Mouse (Mus musculus) thymus, postnatal 14 days (tissue): Measurements from ENCODE around the gene Ptprj.

Experiments used
- DNase-seq: peaks from one replicate; pipeline ENCODE4 v3.0.0; 2021

The Ptprj gene

DNA sequence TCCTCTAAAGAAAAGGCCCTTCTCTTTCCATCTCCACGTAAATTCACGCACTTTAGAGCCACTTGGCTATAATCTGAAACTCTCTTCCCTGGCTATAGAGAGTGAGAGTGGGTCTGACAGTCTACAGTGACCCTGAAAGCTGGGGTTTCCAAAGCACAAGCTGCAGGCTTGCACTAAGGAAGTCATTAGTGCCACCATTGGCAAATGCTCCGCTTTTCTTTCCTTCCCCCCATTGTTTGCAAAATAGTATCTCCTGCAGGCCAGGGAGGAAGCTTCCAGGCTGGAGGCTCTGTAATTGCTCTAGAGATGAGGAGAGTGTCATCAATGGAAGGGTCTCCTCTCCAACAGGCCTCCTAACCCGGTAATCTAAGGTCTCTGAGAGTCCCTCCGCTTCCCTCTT is 65.5 kb downstream of the Ptprj start:
- DNase-seq, result no peak

DNA sequence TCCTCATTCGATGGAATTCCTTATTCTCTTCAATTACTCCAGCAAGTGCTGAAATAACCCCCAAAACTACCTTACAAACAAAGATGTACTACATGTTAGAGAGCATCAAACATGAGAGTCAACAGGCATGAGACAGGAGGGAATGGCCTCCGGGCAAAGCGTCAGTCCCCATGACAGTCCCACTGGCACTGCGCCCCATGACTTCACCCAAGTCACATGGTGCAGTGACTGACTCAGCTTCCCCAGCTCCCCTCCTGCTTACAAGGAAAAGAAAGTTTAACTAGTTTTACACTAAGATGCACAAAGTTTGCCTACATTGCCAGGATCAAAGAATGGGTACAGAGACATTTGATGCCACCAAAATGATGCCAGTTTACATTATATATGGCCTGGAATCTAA is 71.2 kb downstream of the Ptprj start:
- DNase-seq, result no peak

DNA sequence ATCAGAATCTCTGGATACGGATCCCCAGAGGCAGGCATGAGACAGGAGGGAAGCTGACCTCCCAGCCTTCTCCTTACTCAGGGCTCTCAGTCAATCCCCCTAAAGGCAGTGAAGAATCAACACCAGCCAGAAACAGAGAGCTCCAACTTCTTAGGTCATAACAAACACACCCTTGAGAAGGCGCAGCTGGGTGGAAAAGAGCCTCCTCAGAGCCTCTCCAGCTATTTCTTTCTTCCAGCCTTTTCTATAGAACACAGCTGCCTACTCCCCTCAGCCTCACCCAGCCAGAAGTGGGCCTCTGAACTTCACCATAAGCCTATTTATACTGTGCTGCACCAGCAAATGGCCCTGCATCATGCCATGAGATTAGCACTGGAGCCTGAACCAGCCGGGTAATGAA is 74.3 kb downstream of the Ptprj start:
- DNase-seq, result no peak

DNA sequence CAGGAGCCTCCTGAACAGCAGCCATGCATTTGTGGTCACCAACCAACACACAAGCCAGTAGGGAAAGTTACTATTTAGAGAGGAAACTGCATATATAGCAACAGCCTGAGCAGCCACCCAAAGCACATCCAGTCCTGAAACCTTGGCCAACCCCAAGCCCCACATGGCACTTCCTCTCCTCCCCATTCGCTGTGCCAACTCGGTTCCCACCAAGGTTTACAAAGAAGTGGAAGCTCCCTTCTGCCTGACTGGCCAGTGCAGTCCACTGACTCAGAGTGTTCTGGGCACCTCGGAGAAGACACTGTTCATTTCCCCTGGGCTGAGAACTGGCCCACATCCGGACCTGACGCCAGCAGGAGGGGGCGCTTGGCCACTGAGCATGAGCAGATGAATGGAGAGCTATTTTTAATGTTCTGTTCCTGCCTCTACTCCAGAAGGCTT is 75.7 kb downstream of the Ptprj start:
- peak; percentile 52 for DNase-seq

DNA sequence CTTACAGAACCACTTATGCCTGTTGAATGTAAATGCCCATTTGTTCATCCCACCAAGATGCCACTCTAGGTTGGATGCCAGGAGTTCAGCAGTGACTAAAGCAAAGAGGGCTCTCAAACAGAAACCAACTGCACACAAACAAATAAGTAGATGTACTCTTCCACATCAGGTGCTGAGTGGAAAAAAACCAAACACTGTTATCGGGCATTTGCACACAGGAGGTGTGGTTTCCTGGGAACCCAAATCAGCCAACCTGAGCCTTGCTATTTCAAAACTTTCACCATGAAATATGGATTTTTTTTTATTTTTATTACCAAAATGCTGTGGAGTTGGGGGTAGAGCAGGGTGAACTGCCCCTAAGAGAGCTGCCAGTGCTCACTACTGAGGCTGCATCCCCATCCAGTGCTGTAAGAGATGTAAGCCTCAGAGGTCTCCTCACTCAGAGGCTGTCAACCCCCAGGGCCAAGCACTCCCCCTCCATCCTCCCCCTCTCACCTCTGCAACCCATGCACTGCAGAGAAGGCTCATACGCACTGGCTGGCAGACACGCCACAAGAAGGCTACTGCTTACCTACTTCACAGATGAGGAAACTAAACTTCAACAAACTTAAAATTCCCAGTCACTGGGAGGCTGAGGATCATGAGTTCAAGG is 77.1 kb downstream of the Ptprj start:
- no peak for DNase-seq

DNA sequence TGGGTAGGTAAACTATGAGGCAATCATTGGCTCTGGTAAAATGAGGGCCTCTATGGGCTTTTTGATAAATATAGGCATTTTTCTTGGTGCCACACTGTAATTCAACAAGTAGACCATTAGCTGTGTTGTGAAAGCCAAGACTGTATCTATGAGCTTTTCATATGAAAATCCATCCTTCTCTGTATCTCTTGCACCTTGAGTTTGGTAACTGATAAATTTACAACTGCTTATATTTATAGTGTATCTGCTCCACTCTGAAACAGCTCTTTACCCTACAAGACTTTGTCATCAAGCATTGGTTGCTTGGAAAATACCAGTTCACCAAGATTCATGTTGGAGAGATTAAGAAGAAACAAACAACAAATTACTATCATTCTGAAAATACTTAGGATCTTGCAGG is 77.7 kb downstream of the Ptprj start:
- DNase-seq, result no peak

DNA sequence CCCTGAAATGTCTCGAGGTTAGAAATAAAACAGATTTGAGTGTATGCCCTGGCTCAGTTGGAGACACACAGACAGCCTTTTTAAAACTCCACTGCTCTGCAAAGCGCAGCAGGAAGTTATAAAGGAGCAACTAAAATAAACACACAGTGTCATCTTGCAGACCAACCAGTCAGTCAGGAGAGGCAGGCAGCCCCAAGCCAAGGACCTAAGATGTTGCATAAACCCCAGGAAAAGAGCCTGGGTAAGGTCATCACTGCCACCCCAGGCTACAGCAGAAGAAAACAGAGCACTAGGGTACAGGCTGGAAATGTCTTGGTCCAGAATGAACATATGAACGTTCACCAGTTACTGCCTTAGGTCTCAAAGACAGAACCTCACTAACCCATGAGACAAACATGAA is 78.7 kb downstream of the Ptprj start:
- DNase-seq, result no peak

DNA sequence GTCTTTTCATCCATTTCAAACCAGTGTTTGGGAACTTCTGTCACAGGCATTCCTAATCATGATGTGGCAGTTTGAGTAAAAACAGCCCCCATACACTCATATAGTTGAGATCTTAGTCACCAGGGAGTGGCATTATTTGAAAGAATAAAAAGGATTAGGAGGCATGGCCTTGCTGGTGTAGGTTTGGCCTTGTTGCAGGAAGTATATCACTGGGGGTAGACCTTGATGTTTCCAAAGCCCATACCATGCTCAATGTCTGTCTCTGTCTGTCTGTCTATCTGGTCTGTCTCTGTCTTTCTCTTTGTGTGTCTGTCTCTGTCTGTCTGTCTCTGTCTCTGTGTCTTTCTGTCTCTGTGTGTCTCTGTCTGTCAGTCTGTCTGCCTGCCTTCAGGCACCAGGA is 79.6 kb downstream of the Ptprj start:
- no peak for DNase-seq

DNA sequence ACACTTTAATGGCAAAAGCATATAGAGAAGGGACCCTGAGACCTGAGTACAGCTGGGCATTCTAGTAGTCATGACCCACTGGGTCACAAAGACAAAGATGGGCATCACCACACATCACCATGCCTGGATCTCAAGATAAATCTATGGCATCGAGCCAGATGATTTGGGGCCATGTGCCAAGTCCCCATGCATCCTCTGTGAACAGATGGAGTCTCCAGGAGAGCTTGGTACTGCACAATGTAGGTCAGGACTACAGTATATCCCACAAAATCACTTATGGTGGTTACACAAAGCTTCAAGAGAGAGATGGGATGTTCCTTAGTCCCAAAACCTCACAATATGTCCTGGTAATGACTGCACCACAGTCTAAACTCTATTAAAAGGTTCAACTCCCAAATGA is 81.4 kb downstream of the Ptprj start:
- DNase-seq, result no peak

DNA sequence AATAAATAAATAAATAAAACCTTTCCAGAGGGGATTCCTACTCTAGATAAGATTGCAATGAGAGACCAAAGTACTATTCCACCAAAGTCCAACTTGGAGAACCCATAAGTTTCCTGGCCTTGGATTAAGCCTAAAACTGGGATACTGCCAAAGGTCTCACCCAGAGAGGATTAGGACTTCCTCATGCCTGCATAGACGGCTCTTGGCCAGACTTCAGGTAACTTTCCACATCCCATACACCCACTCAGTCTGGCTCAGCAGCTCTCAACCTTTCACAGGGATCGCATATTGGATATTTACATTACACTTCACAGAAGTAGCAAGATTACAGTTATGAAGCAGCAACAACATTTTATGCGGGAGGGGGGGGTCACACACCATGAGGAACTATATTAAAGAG is 82.9 kb downstream of the Ptprj start:
- no peak for DNase-seq

DNA sequence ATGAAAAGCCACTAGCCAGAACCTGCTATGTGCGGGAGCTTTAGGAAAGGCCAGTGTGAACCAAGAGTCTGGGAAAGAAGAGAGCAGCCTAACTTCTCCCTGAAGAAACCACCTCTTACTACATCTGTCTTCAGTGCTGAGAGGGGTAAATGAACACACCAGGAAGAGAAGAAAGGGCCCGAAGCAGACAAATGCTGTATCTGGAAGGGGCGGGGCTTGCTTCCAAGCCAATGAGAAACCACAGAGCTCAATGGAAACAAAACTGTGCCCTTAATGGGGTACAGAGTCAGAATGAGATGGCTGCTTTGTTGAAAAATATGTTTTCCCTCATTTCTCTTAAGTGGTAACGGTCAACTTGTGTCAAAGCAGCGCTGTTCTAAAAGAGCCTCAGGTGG is 83.8 kb downstream of the Ptprj start:
- peak; percentile 51 for DNase-seq

DNA sequence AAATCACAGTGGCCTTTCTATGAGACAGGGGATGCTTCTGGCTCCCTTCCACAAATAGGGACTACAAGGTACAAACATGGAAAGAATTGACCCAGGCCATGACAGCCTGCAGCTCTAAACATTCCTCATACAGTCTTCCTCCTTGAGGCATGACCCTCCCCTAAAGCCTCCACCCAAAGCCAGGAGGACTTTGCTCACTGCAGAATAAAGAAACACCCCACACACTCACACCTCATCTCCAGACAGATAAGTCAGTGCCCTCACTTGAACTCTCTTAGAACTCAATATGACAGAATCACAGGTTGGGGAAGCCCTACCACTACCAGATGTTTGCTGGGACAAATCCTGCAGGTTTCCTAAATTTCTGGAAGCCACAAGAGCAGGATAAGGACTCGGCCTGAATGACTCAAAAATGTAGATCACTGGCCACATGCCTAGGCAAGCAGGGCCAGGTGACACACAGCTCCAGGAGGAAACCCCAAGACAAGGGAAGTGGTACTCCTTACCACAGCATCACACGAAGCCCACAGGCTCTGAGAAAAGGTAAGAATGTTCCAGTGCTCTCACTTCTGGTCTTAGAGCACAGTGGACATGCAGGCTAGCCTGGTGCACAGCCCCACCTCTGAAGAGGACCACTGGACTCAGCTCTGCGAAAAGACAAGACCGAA is 84.3 kb downstream of the Ptprj start:
- DNase-seq, result no peak

DNA sequence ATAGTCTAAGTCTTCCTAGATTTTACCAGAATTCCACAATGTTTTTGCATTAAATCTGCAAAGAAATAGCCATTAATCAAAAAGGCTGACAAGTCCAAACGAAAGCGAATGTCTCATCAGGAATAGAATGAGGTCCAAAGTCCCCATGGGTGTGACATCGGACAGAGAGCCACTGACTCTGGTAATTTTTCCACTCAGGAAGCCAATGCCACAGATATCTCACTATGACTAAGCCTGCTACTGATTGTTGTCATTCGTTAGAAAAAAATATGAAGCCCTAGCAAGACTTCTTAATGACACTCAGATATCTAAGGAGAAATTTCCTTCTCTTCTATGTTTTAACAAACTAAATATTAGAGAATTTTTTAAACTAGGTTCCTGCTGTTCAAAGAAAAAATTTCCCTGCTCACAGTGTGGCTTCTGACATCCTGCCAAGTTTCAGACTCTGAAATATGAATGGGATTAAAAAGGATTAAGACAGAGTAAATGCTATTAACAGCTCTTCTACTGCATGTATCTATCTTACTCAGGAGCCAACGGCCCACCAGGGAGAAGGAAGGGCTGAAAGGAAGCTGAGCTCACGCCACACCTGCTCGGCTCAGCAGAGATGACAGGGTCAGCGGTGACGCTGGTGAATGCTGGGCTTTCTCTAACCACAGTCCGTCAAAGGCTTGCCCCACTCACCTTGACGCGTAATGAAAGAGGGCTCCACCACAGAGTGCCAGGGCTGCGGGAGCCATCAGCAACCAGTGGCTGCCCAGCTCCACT is 90.0 kb downstream of the Ptprj start:
- no peak for DNase-seq

DNA sequence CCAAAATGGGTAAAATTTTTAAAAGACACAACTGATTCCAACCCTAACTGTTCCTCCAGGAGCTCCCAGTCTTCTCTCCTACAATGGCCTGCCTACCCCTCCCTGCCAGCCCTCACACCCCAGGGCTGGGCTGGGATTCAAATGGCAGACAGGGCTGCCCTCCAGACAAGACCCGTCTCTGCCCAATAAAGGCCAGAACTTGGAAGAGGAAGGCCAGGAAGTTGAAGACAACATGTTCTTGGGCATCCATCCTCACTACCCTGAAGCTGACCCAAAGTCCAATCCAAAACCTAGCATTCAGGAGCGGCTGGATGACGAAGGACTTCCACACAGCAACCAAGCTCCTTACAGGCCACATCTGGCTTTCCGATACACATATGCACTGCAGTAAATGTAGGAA is 90.6 kb downstream of the Ptprj start:
- no peak for DNase-seq

DNA sequence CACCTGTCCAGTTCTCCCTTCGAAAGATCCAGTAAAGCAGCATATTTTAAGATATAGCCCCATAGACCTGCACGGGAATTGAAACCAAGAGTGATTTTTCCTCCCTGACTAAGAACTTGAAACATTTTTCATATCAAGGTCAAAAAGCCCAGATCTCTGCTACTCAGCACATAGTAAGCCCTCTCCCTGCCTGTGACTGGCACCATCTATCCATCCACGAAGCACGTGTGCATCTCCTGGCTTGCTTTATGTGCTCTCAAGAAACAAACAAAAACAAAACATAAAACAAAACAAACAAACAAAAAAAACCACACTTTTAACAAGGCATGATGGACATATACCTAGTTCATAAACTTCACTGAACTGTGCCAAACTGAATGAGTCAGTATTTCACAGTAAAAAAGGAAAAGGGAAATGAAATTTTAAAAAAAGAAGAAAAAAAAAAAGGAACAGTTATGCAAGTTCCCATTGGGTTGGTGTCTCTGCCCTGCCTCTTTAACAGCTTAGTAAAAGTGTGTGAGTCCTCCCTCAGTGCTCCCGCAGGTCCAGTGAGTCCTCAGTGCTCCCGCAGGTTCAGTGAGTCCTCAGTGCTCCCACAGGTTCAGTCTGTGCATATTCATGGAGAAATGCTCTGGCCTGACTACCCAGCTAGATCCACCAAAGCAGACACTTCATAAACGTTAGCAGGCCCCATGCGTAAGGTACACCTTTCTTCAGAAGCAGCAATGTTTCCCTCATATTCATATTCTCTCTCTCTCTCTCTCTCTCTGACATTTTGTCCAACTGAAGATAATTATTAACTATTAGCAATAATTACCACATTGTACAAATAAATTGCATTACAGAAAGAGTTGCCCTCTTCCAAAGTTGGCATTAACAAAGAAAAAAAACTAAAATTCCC is 91.5 kb downstream of the Ptprj start:
- DNase-seq, result no peak

DNA sequence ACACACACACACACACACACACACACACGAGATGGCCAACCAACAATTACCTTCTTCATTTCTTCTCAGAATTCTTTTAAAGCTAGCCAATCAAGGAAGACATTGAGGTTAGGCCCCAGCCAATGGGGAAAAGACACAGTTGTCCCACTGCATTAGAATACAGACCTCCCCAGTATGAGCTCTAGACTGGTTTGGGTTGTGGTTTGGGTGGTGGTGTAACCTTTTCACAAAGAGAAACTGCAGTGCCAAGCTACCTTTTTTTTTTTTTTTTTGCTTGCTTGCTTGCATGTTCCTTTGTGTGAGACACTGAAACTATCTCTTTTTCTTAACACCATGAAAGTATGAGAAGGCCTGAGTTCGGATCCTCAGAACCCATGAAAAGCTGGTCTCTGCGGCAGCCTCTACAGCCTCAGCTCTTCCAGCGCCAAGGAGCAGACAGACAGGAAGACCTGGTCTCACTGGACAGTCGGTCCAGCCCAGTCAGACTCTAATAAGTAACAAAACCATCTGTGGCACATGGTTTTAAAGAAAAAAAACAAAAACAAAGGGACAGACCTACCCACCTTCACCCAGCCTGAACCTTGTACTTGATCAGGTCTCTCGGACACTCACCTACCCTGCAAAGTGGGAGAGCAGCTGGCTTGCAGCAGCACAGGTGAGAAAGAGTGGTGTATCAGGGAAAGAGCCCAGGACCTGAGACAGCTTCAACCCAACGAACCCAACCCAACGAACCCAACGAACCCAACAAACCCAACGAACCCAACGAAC is 92.8 kb downstream of the Ptprj start:
- no peak for DNase-seq

DNA sequence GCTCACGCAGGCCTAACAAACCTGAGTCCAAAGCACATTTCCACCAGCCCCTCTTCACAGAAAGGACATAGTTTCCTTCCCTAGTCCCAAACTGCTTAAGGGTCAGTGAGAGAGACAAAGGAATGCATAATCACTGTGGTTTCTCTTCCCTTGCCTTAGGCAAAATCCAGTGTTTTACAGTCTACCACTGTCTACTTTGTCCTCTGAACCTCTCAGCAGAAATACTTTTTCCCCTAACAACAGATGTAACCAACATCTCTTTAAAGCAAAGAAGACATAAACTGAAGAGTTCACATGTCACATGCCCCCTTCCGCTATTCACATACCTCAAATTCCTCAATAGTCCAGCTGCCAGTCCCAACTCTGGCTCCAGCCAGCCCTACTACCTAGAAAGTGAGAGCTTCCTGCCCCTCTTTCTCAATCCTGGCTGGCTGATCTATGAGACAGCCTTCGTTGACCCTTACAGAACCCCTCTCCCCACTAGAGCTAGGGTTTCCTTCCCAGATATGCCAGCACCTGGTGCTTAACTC is 94.2 kb downstream of the Ptprj start:
- DNase-seq, result no peak

DNA sequence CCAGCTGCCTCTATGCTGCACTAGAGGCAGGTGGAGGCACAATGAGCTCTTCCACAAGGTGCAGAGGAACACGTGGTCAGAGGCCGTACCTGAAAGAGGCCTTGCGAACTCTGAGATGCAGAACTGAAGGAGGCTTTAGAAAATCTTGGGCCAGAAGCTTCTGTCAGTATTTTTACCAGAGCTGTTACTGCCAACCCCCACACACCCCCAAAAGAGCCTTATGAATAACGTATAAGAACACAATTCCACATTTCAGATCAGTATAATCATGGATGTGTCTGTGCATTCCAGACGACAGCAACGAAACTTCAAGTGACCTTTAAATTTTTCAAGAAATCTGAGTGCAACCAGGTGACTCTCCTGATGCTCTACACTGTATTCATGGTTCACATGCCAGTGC is 98.9 kb downstream of the Ptprj start:
- DNase-seq, result no peak

DNA sequence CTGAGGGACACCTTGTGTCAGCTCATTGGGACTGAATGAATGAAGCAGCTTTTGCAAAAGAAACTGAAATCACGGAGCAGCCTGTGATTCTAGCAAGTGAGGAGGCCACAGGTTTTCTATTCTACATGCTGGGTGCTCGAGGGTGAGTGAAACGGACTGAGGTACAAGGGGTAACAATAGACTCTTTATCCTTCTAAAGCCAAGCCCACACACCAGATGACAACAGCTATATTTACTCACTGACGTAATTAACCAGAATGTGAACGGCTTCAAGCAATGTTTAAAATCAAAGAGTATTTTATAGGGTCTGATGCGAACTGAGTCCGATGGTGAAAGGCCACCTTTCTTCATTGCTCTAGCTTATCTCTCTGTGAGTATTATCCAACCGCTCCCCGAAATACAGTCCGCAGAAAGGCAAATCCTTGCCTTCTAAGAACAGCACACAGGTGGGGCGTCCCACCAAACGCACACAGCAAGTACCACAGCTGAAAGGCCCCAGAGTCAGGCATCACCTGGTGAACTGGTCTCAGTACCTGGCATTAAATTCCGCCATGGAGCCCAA is 99.6 kb downstream of the Ptprj start:
- no peak for DNase-seq

DNA sequence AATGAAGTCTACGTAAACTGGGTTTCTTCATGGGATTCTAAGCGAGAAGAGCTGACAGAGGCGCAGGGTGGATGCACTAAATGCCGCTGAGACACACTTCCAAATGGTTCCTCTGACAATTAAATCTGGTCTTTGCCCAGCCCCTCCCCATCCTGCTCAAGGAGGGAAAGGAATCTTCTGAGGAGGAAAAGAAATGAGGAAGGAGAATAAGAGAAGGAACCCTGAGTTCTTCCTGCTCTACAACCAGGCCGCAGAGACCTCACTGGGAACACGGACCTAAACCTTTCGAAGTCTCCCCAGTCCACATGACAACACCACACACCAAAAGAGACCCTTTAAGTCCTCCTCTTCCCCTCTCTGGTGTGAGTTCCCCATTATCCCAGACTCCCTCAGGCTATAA is 101.9 kb downstream of the Ptprj start:
- DNase-seq, result no peak

DNA sequence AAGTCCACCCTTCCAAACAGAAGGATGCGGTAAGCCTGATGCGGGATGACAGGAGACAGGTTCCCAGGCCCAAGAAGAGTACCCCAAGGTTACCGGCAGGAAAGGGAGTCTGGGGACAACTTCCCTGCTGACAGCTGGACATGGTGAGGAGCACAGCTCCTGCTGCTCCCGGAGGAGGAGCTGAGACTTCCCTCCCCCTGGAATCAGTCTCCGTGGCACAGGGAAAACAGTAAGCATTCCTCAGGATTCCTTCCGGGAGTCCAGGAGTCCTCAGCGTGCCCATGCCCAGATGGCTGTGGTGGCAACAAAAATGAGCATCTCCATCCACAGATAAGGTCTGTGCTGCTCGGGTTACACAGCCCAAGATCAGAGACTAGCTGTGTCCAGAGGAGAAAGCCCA is 102.8 kb downstream of the Ptprj start:
- DNase-seq, result no peak

DNA sequence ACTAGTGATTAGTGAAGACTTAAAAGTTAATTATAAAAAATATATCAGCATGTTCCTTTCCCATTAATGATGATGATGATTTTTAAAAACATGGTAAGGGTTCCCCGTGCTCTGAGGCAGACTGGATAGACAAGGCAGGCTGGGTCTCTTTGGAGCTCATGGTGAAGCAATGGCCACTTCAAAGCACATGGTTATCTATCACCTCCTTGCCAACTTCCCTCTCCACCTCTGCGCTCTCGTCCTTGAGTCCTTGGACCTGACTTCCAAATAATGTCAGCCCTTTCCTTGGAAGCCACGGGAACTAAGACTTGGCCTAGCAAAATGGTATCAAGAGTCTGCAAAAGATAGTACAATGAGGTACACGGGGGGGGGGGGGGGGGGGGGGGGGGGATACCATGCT is 103.7 kb downstream of the Ptprj start:
- no peak for DNase-seq
